Mouse (Mus musculus) olfactory bulb, adult 2 months (tissue): ENCODE measurements around the gene AC161166.1.

Experiments
- CTCF ChIP-seq: fragments of 200-500 bp; IDR thresholded peaks from 2 replicates; pipeline ENCODE4 v1.5.1; 2012; ENCODE audit warnings: low read depth, mild to moderate bottlenecking, low read length, moderate library complexity; ENCODE audit not compliant: insufficient read depth
- POLR2A ChIP-seq: fragments of 200-500 bp; IDR thresholded peaks from 2 replicates; pipeline ENCODE4 v1.6.1; 2012; ENCODE audit warnings: mild to moderate bottlenecking, low read depth, low read length, moderate library complexity; ENCODE audit not compliant: insufficient read depth

GRCm38 (mm10) chr7:24467886-24468285, 44.4 kb downstream of the AC161166.1 start:
- TF ChIP-seq CTCF (no peak), POLR2A (no peak)
